Mouse (Mus musculus) ES-Bruce4 (cell line): ENCODE measurements around the gene Mark1.

Source experiments
- CTCF ChIP-seq: IDR thresholded peaks from one replicate; pipeline ENCODE4 v1.8.1; 2011; ENCODE audit warnings: low read depth, low read length
- EP300 ChIP-seq: IDR thresholded peaks from 2 replicates; pipeline ENCODE4 v1.6.1; 2011; ENCODE audit warnings: low read depth, low read length; ENCODE audit not compliant: insufficient read depth

- TF ChIP-seq EP300, result no peak
- no peak for TF ChIP-seq CTCF
Observed at GRCm38 (mm10) chr1:184864381-184864801, 135.0 kb downstream of the Mark1 start.
